Mouse (Mus musculus) spleen, adult 2 months (tissue): ENCODE data around the gene Ube2l3.

ENCODE experiments used
- CTCF ChIP-seq: fragments of 200-500 bp; IDR thresholded peaks from 2 replicates; pipeline ENCODE4 v1.5.1; 2011; ENCODE audit warnings: mild to moderate bottlenecking, inconsistent platforms; ENCODE audit not compliant: insufficient read depth, insufficient read length, insufficient replicate concordance; ENCODE audit errors: extremely low read depth
- POLR2A ChIP-seq: fragments of 200-500 bp; IDR thresholded peaks from 2 replicates; pipeline ENCODE4 v1.6.1; 2011; ENCODE audit warnings: low read depth, low read length, inconsistent platforms

GRCm38 (mm10) chr16:17124119-17124870 lies 78.2 kb downstream of the Ube2l3 start:
- TF ChIP-seq POLR2A (no peak), CTCF (no peak)
